Mouse (Mus musculus) gastrocnemius, adult 2 months (tissue): Measurements from ENCODE around the gene Gps1. TPM values are rescaled to one million over a fixed set of nuclear protein-coding genes. Genes with fewer than 3 reads are reported as not detected.
"Not testable (repeated sequence)": the region's sequence is repeated elsewhere in the genome, so short reads cannot be mapped to it uniquely, and the experiment has no call there.

Experiments
- DNase-seq: peaks from one replicate; pipeline ENCODE4 v3.0.0; 2022
- H3K27ac ChIP-seq: fragments of 200-600 bp; 2 replicates; pipeline ENCODE4 v1.8.1; 2022; ENCODE audit warnings: mild to moderate bottlenecking
- H3K4me3 ChIP-seq: fragments of 200-600 bp; 2 replicates; pipeline ENCODE4 v1.8.1; 2022; ENCODE audit warnings: mild to moderate bottlenecking, moderate library complexity
- CTCF ChIP-seq: fragments of 200-600 bp; IDR thresholded peaks from 2 replicates; pipeline ENCODE4 v1.8.1; 2022; ENCODE audit warnings: antibody characterized with exemption, mild to moderate bottlenecking, moderate library complexity
- intact Hi-C: fragments of 180-260 bp; cut with DNase I; formaldehyde crosslinking; loops from one replicate; pipeline ENCODE4 v1.15.1; 2025
- long read RNA-seq, 2 experiments: library from polyadenylated mRNA; stranded (forward); transcript quantifications; one replicate each; pipeline ENCODE4 v2.0.0; 2021
- total RNA-seq, 2 experiments: library from RNA; stranded (reverse); gene quantifications; 2 replicates each; pipeline ENCODE4 v1.2.3; 2021

Gps1 gene
- total RNA-seq: 10 to 100 TPM; 57.9 to 65.2 TPM
- long read RNA-seq, experiment 1, transcript Gps1-202 (14 exons, 1,827 nt): major isoform, 89 of 128 reads
- long read RNA-seq, experiment 1, transcript Gps1-208 (14 exons, 1,843 nt): minor isoform, 9 of 128 reads
- long read RNA-seq, experiment 1, transcript Gps1-207 (14 exons, 2,000 nt): minor isoform, 12 of 128 reads
- long read RNA-seq, experiment 1, transcript Gps1-201 (13 exons, 1,925 nt): minor isoform, 9 of 128 reads
- long read RNA-seq, experiment 1, partial matches to known transcripts: 7 of 128 reads
- long read RNA-seq, experiment 1, other reads (novel, unspliced or antisense): 2 of 128 reads
- long read RNA-seq, experiment 2, transcript Gps1-208 (14 exons, 1,843 nt): minor isoform, 8 of 133 reads
- long read RNA-seq, experiment 2, transcript Gps1-207 (14 exons, 2,000 nt): minor isoform, 11 of 133 reads
- long read RNA-seq, experiment 2, transcript Gps1-201 (13 exons, 1,925 nt): minor isoform, 12 of 133 reads
- long read RNA-seq, experiment 2, transcript Gps1-202 (14 exons, 1,827 nt): major isoform, 90 of 133 reads
- long read RNA-seq, experiment 2, partial matches to known transcripts: 5 of 133 reads
- long read RNA-seq, experiment 2, other reads (novel, unspliced or antisense): 7 of 133 reads

GRCm38 (mm10) chr11:120784064-120784791 lies at the start of gene Gps1, which contains the start of gene Rfng:
Gene Gps1, plus strand, starts transcription at chr11:120784272.
Gene Rfng, minus strand, starts transcription at chr11:120784207.
- DNase-seq: peak; percentile 92
- Histone ChIP-seq H3K4me3 (peak within 1 kb of the TSS; percentile 97), H3K27ac (peak within 1 kb of the TSS; percentile 95)
- intact Hi-C loops: loop anchor here (10.0 kb wide), 1 partner anchor 289 kb away; the partner anchor contains the start of gene Slc25a10
- no peak for TF ChIP-seq CTCF

DNA sequence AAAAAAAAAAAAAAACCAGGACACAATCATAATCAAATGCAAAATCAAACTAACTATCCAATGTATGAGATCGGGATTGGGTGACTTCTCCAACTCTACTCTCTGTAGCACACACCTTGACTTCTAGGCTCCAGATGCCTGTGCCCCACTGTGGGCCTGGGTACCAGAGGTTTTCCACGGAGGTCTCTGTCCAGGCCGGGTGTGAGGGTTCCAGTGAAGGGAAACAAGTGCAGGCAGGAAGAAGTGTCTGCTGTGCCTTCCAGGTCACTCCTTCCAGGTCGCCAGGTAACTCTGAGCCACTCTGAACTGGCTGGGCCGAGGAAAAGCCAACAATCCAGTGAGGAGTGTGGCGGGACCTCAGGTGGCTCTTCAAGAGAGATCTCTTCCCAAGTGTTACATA lies 47.6 kb upstream of the Gps1 start:
- no peak for DNase-seq
- H3K4me3 ChIP-seq: no peak overlapping the region
- intact Hi-C loops: loop anchor here (2.0 kb wide), 1 partner anchor 14 kb away; no protein-coding TSS in a partner anchor
- H3K27ac ChIP-seq: no peak overlapping the region
- no peak for TF ChIP-seq CTCF

GRCm38 (mm10) chr11:120740981-120741380 lies 43.1 kb upstream of the Gps1 start:
- DNase-seq: no peak
- intact Hi-C loops: no loop called here
- H3K27ac ChIP-seq: no peak overlapping the region
- no peak for TF ChIP-seq CTCF
- no peak overlapping the region for H3K4me3 ChIP-seq

GRCm38 (mm10) chr11:120744121-120744701 lies 39.9 kb upstream of the Gps1 start:
- no peak for TF ChIP-seq CTCF

GRCm38 (mm10) chr11:120747974-120748373 lies 36.1 kb upstream of the Gps1 start:
- Histone ChIP-seq H3K27ac (peak overlapping the region; percentile 59), H3K4me3 (no peak overlapping the region)
- no peak for DNase-seq
- TF ChIP-seq CTCF: no peak
- intact Hi-C loops: loop anchor here (2.0 kb wide), 1 partner anchor 27 kb away; the partner anchor contains the start of gene Rac3

More at GRCm38 (mm10) chr11:120744121-120744701, 39.9 kb upstream of the Gps1 start:
- no peak for DNase-seq
- no peak overlapping the region for H3K4me3 ChIP-seq
- intact Hi-C loops: no loop called here
- H3K27ac ChIP-seq: no peak overlapping the region

- no peak overlapping the region for H3K27ac ChIP-seq
- intact Hi-C loops: loop anchor here (2.0 kb wide), 1 partner anchor 29 kb away; the partner anchor contains the start of gene Rac3
- DNase-seq: peak; percentile 67
- TF ChIP-seq CTCF: peak; percentile 68
- H3K4me3 ChIP-seq: no peak overlapping the region
These were observed 34.6 kb upstream of the Gps1 start for GRCm38 (mm10) chr11:120749430-120749829.

DNA sequence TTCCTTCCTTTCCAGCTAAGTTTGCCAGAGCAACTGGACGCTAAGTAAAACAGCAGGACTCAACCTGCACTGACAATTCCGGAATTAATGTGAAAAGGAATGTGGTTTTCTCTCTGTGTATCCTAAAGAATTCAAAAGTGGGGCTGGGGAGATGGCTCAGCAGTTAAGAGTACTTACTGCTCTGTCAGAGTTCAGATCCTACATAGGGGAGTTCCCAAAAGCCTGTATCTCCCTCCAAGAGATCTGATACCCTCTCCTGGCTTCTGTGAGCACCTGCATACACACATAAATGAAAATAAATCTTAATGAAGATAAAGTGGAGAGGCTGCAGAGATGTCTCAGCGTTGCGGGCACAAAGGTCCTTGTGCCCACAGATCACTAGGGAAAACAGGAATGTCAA lies 32.5 kb upstream of the Gps1 start:
- intact Hi-C loops: loop anchor here (2.0 kb wide), 1 partner anchor 15 kb away; no protein-coding TSS in a partner anchor
- no peak overlapping the region for H3K4me3 ChIP-seq
- TF ChIP-seq CTCF: no peak
- no peak overlapping the region for H3K27ac ChIP-seq
- DNase-seq: no peak

DNA sequence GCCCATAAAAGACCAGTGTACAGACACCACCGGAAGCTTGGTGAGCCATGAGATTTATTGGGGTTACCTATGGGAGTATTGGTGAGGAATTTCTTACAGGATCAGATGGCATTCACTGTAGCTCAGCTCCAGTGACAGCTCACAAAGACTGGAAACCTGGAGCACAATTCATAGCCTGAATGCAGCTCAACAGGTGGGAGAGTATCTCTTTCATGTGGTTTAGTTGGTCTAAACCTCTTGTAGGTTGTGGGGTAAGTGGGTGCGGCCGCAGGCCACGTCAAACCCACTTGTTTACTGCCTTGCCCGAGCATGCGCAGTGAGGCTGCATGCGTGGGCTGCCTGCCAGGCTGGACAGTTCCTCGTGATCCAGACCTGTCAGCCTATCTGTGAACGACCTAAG lies 23.8 kb upstream of the Gps1 start:
- no peak overlapping the region for H3K27ac ChIP-seq
- DNase-seq: no peak
- H3K4me3 ChIP-seq: no peak overlapping the region
- TF ChIP-seq CTCF: no peak
- intact Hi-C loops: no loop called here

- no peak for TF ChIP-seq CTCF
- Histone ChIP-seq H3K27ac (no peak overlapping the region), H3K4me3 (no peak overlapping the region)
- intact Hi-C loops: no loop called here
- DNase-seq: no peak
These were observed 22.0 kb upstream of the Gps1 start for GRCm38 (mm10) chr11:120761811-120762671.

DNA sequence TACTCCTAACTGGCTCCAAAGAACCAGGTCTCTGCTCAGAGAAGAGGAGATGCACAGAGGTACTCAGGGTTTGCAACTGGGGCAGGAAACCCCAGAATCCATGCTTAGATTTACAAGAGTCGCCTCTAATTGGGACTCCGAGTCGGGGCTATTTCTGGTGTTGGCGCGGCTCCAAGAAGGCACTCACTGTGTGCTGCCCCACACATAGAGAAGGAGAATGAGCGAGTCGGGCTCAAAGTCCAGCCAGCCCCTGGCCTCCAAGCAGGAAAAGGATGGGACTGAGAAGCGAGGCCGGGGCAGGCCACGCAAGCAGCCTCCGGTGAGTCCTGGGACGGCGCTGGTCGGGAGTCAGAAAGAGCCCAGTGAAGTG lies 21.4 kb upstream of the Gps1 start, which contains the start of gene Hmga1b:
Gene Hmga1b, plus strand, starts transcription at position 123 of the 370 bp plus-strand sequence.
- peak within 1 kb of the TSS; percentile 47 for H3K4me3 ChIP-seq
- H3K27ac ChIP-seq, intact Hi-C loops: not testable (repeated sequence)
- DNase-seq: peak; percentile 30

GRCm38 (mm10) chr11:120763121-120763999 lies 20.7 kb upstream of the Gps1 start:
- H3K27ac ChIP-seq, intact Hi-C loops, DNase-seq: not testable (repeated sequence)
- peak overlapping the region; percentile 47 for H3K4me3 ChIP-seq

DNA sequence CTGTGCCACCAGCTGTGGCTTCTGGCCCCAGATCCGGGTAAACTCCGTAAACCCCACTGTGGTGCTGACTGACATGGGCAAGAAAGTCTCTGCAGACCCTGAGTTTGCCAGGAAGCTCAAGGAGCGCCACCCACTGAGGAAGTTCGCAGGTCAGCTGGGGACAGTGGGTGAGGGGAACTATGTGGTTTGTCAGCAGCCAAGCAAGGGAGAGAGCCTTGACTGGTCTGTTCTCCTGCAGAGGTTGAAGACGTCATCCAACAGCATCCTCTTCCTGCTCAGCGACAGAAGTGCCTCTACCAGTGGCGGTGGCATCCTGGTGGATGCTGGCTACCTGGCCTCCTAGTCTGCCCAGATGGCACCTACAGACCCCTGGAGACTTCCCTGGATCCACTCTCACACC lies 17.0 kb upstream of the Gps1 start:
- H3K27ac ChIP-seq, H3K4me3 ChIP-seq, DNase-seq, intact Hi-C loops: not testable (repeated sequence)
